Mouse (Mus musculus) kidney, adult 2 months (tissue): ENCODE results near the gene Plod2.

Source experiments
- CTCF ChIP-seq: fragments of 200-500 bp; conservative IDR thresholded peaks from 2 replicates; pipeline ENCODE4 v1.5.1; 2011; ENCODE audit warnings: low read depth, mild to moderate bottlenecking, control low read depth, low read length, moderate library complexity, mixed read lengths; ENCODE audit not compliant: insufficient read depth, insufficient read length
- POLR2A ChIP-seq: fragments of 200-500 bp; IDR thresholded peaks from one replicate; pipeline ENCODE4 v1.6.1; 2011; ENCODE audit warnings: low read depth, low read length, control low read depth

DNA sequence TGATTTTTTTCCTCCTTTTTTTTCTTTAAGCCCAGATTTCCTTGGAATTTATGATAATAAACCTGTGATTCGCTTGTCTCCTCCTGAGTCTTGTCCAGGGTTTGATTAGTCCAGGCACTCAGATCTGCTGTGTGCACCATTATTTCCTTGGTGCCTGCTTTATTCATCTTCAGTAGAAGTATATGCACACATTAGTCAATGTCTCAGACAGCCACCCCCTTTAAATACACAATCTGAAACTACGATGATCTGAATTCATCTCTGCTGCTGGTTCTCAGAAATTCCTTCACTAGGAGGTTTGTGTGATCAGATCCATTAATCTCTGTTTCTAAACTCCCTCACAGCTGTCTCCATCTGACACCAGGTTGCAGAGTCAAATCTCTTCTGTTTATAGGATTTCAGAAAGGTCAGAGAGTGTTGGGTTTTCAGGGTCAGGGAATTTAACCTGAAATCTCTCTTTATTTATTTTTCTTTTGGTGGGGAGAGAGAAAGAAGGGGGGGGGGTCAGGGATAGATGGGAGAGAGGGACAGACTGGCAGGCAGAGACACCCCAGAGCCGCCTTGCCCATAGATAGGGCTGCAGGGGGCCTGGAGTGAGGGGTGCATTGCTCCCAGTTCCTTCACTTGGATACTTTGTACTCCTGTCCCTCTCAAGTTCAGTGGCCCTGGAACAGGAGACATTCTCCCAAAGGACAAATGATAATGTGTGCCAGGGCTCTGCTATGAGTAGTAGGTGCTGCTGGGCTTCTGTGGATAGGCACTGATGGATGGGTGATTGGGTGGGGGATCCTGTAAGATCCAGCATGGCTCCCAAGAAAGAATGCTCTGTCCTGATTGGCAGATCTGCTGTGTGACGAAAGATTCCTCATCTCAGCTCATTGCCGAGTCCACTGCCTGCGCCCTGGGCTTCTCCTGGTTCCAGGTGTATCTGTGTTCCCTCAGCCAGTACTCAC is 13.3 kb downstream of the Plod2 start:
- TF ChIP-seq CTCF (no peak), POLR2A (no peak)
